Mouse (Mus musculus): Measurements from ENCODE around the gene Bsn.
"Not testable (repeated sequence)": the region's sequence is repeated elsewhere in the genome, so short reads cannot be mapped to it uniquely, and the experiment has no call there.

DNA sequence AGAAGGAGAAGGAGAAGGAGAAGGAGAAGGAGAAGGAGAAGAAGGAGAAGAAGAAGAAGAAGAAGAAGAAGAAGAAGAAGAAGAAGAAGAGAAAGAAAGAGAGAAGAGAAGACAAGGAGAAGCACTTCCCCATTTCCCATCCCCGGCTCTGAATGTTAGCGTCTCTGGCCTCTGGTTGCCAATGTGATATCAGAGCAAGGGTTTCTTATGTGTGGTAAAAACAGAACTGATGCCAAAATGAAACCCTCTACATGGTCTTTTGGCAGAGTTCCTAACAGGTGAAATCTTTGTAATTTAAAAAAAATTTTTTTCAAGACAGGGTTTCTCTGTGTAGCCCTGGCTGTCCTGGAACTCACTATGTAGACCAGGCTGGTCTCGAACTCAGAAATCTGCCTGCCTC lies 54.5 kb downstream of the Bsn start:
- not testable (repeated sequence) for TF ChIP-seq CTCF, EP300 (IDR thresholded peaks at IDR 0.05; ENCODE audit: low read depth)

Data from liver, postnatal 0 days (tissue).